Comparison of ENCODE assay signal across 8 mouse cellular contexts in genomic region chr11:106660453-106661081, GRCm38 (mm10). TPM values are rescaled to one million over a fixed set of nuclear protein-coding genes. Genes with fewer than 3 reads are reported as not detected.
A peak's percentile ranks its signal among the peaks of the same experiment; 100 is the strongest.
DNase-seq lines count a peak whose midpoint lies in the region; ATAC-seq lines count a peak whose summit lies in the region.

No protein-coding gene starts in this region.

- 77% methylated on average over 13 of the region's 13 CpGs for WGBS in kidney, embryonic 14.5 days

- no peak overlapping the region for H3K9ac ChIP-seq in kidney, embryonic 14.5 days (ENCODE audit: low read depth, low read length)

- H3K36me3 ChIP-seq in kidney, embryonic 14.5 days (ENCODE audit: control insufficient read depth, insufficient read depth, low read length), result no peaks in the 10 kb centered on the region

- DNase-seq in thymus, postnatal 0 days (ENCODE audit: low spot score), result peak; percentile 49
- DNase-seq in thymus, adult 18-20 months, result no peak
- peak; percentile 51 for DNase-seq in lung, postnatal 14 days
- peak; percentile 46 for DNase-seq in thymus, postnatal 14 days
- no peak for DNase-seq in layer of hippocampus, postnatal 25 days (ENCODE audit: extremely low spot score in 1 of 2, low spot score in 1 of 2)
- DNase-seq in gastrocnemius, postnatal 25 days, result no peak

- no peaks in the 10 kb centered on the region for H3K27me3 ChIP-seq in kidney, embryonic 14.5 days (ENCODE audit: control insufficient read depth, insufficient read depth, low read length)

- peaks cover 31% of the 10 kb centered on the region for H3K4me1 ChIP-seq in kidney, embryonic 14.5 days (ENCODE audit: control insufficient read depth, insufficient read depth, low read length)

- H3K4me3 ChIP-seq in kidney, embryonic 14.5 days (ENCODE audit: low read length), result no peak overlapping the region

- H3K4me2 ChIP-seq in kidney, embryonic 14.5 days (replicated peaks; ENCODE audit: low read depth, low read length), result no peak overlapping the region

- no peaks in the 10 kb centered on the region for H3K9me3 ChIP-seq in kidney, embryonic 14.5 days (ENCODE audit: control insufficient read depth, low read length)

- peak overlapping the region; percentile 87 for H3K27ac ChIP-seq in kidney, embryonic 14.5 days (ENCODE audit: low read depth, low read length)

- peak; percentile 77 for ATAC-seq in granulocyte monocyte progenitor cell, adult 5-6 weeks (replicated peaks; ENCODE audit: poor library complexity, severe bottlenecking)
- ATAC-seq in kidney, embryonic 14.5 days (ENCODE audit: low FRiP score, low TSS enrichment), result no peak

RNA-seq across cellular contexts. Expression of gene Tex2, which starts 47.3 kb away (rescaled TPM):
- 7.0 and 7.2 TPM in 2 replicates for polyA plus RNA-seq in thymus, postnatal 0 days (2015; fragmentation: Nextera tagmentation; extraction: Ambion mirVana)
- total RNA-seq in granulocyte monocyte progenitor cell, adult 5-6 weeks (2014; fragmentation: Nextera tagmentation), result 73.6 and 80.2 TPM in 2 replicates
- 77.5 and 84.3 TPM in 2 replicates for total RNA-seq in granulocyte monocyte progenitor cell, adult 5-6 weeks (2017)
- 5.0 and 9.7 TPM in 2 replicates for polyA plus RNA-seq in kidney, embryonic 14.5 days (2014; fragmentation: Nextera tagmentation; extraction: Ambion mirVana)
- 100 to 1,000 TPM; 129 to 144 TPM for total RNA-seq in layer of hippocampus, postnatal 25 days (2021)
- 10 to 100 TPM; 51.9 to 56.2 TPM for total RNA-seq in gastrocnemius, postnatal 25 days (2021)

Comparison
In these comparisons a context has a peak if more than half of its experiments do, and no peak if none do; other contexts are left out.
1. DNase-seq: peak in thymus, postnatal 0 days (single experiment), lung, postnatal 14 days (single experiment) and thymus, postnatal 14 days (single experiment); none in thymus, adult 18-20 months (0 of 2), layer of hippocampus, postnatal 25 days (0 of 2) and gastrocnemius, postnatal 25 days (single experiment).